Mouse (Mus musculus) forebrain, embryonic 15.5 days (tissue): ENCODE data around the gene Gm45623. TPM values are rescaled to one million over a fixed set of nuclear protein-coding genes. Genes with fewer than 3 reads are reported as not detected.
A peak's percentile ranks its signal among the peaks of the same experiment; 100 is the strongest.

Experiments used
- ATAC-seq: fragments of 200-750 bp; cut with Nextera tagmentation; replicated peaks from 2 replicates; pipeline ENCODE4 v1.8.0; 2017; ENCODE audit warnings: mild to moderate bottlenecking, moderate TSS enrichment, moderate library complexity
- H3K27ac ChIP-seq: fragments of 300-500 bp; sonication (generic); replicated peaks from 2 replicates; pipeline ENCODE4 v1.5.1; 2015; ENCODE audit warnings: mild to moderate bottlenecking, inconsistent platforms
- H3K27me3 ChIP-seq: fragments of 300-500 bp; sonication (generic); 2 replicates; pipeline ENCODE4 v1.6.1; 2015; ENCODE audit warnings: inconsistent platforms
- H3K36me3 ChIP-seq: fragments of 300-500 bp; sonication (generic); 2 replicates; pipeline ENCODE4 v1.6.1; 2015; ENCODE audit warnings: mild to moderate bottlenecking, inconsistent platforms
- H3K4me1 ChIP-seq: fragments of 300-500 bp; sonication (generic); 2 replicates; pipeline ENCODE4 v1.6.1; 2015; ENCODE audit warnings: inconsistent platforms
- H3K4me2 ChIP-seq: fragments of 300-500 bp; sonication (generic); replicated peaks from 2 replicates; pipeline ENCODE4 v1.6.1; 2015; ENCODE audit warnings: mild to moderate bottlenecking, inconsistent platforms
- H3K4me3 ChIP-seq: fragments of 300-500 bp; sonication (generic); 2 replicates; pipeline ENCODE4 v1.5.1; 2015; ENCODE audit warnings: mild to moderate bottlenecking, inconsistent platforms
- H3K9ac ChIP-seq: fragments of 300-500 bp; sonication (generic); replicated peaks from 2 replicates; pipeline ENCODE4 v1.6.1; 2015; ENCODE audit warnings: mild to moderate bottlenecking, inconsistent platforms
- H3K9me3 ChIP-seq: fragments of 300-500 bp; sonication (generic); 2 replicates; pipeline ENCODE4 v1.6.1; 2016; ENCODE audit warnings: inconsistent platforms
- WGBS: fragments of 180-500 bp; shearing (Covaris S2); methylation state at CpG from one replicate; pipeline ENCODE4 v1.1.7; 2015; ENCODE audit warnings: mixed read lengths; 5-methylcytosine and 5-hydroxymethylcytosine counted together
- polyA plus RNA-seq: library from polyadenylated mRNA; unstranded; fragments of >200 nt; fragmentation: Nextera tagmentation; extraction: Ambion mirVana; gene quantifications from 2 replicates; pipeline ENCODE4 v1.2.1, GENCODE M21; 2015

Gene Gm45623
- polyA plus RNA-seq = 0.74 and 0.98 TPM in 2 replicates

GRCm38 (mm10) chr13:56753192-56753951, at the start of gene Gm45623:
Gene Gm45623, minus strand, starts transcription at chr13:56753827.
- no peaks in the 10 kb centered on the region for H3K36me3 ChIP-seq
- peaks cover 21% of the 10 kb centered on the region for H3K4me1 ChIP-seq
- H3K27ac ChIP-seq = no peak within 1 kb of the TSS
- H3K9ac ChIP-seq = peak within 1 kb of the TSS; percentile 54
- H3K4me2 ChIP-seq = peak within 1 kb of the TSS; percentile 96
- under 1% methylated on average over 70 of the region's 71 CpGs for WGBS
- H3K4me3 ChIP-seq = peak within 1 kb of the TSS; percentile 48
- 0 out of 2 replicates have a peak, but pooled peaks have one; percentile 32 for ATAC-seq
- H3K9me3 ChIP-seq = no peaks in the 10 kb centered on the region
- H3K27me3 ChIP-seq = peaks cover 31% of the 10 kb centered on the region

GRCm38 (mm10) chr13:56797459-56797858, 43.8 kb upstream of the Gm45623 start:
- Histone ChIP-seq H3K27me3 (no peaks in the 10 kb centered on the region), H3K9ac (no peak overlapping the region), H3K4me1 (peaks cover 18% of the 10 kb centered on the region), H3K4me3 (no peak overlapping the region), H3K27ac (no peak overlapping the region), H3K36me3 (no peaks in the 10 kb centered on the region), H3K4me2 (no peak overlapping the region), H3K9me3 (no peaks in the 10 kb centered on the region)
- ATAC-seq = no peak
- WGBS = 82% methylated on average over 7 of the region's 7 CpGs

- H3K9ac ChIP-seq = no peak overlapping the region
- H3K9me3 ChIP-seq = no peaks in the 10 kb centered on the region
- no peak overlapping the region for H3K4me3 ChIP-seq
- no peak overlapping the region for H3K27ac ChIP-seq
- no peaks in the 10 kb centered on the region for H3K27me3 ChIP-seq
- H3K4me2 ChIP-seq = no peak overlapping the region
- no peak for ATAC-seq
- H3K4me1 ChIP-seq = peaks cover 26% of the 10 kb centered on the region
- WGBS = 60% methylated on average over 7 of the region's 7 CpGs
- H3K36me3 ChIP-seq = no peaks in the 10 kb centered on the region
These were observed 41.9 kb upstream of the Gm45623 start for GRCm38 (mm10) chr13:56795501-56795900.

GRCm38 (mm10) chr13:56794441-56794840, 40.8 kb upstream of the Gm45623 start:
- 20% methylated on average over 7 of the region's 7 CpGs for WGBS
- peak overlapping the region; percentile 38; the same call in 1 of the 2 replicates for H3K27ac ChIP-seq
- no peak overlapping the region for H3K4me3 ChIP-seq
- no peaks in the 10 kb centered on the region for H3K27me3 ChIP-seq
- no peaks in the 10 kb centered on the region for H3K36me3 ChIP-seq
- H3K9me3 ChIP-seq = no peaks in the 10 kb centered on the region
- peaks cover 26% of the 10 kb centered on the region for H3K4me1 ChIP-seq
- no peak overlapping the region for H3K4me2 ChIP-seq
- H3K9ac ChIP-seq = no peak overlapping the region
- ATAC-seq = peak; percentile 47; the same call in 1 of the 2 replicates

- Histone ChIP-seq H3K36me3 (no peaks in the 10 kb centered on the region), H3K27me3 (no peaks in the 10 kb centered on the region), H3K4me1 (peaks cover 26% of the 10 kb centered on the region), H3K9me3 (no peaks in the 10 kb centered on the region), H3K27ac (no peak overlapping the region), H3K9ac (no peak overlapping the region), H3K4me2 (no peak overlapping the region), H3K4me3 (no peak overlapping the region)
- no peak for ATAC-seq
- WGBS = 86% methylated on average over 3 of the region's 3 CpGs
These were observed 39.2 kb upstream of the Gm45623 start for GRCm38 (mm10) chr13:56792844-56793243.

- no peaks in the 10 kb centered on the region for H3K9me3 ChIP-seq
- no peak for ATAC-seq
- H3K27ac ChIP-seq = no peak overlapping the region
- whole genome bisulfite sequencing = 80% methylated on average over 3 of the region's 3 CpGs
- no peak overlapping the region for H3K4me2 ChIP-seq
- no peak overlapping the region for H3K9ac ChIP-seq
- no peaks in the 10 kb centered on the region for H3K36me3 ChIP-seq
- peaks cover 25% of the 10 kb centered on the region for H3K4me1 ChIP-seq
- no peaks in the 10 kb centered on the region for H3K27me3 ChIP-seq
- no peak overlapping the region for H3K4me3 ChIP-seq
These were observed 37.1 kb upstream of the Gm45623 start for GRCm38 (mm10) chr13:56790683-56791082.

GRCm38 (mm10) chr13:56782621-56783020, 29.0 kb upstream of the Gm45623 start:
- no peaks in the 10 kb centered on the region for H3K27me3 ChIP-seq
- ATAC-seq = no peak

GRCm38 (mm10) chr13:56781697-56782096, 28.1 kb upstream of the Gm45623 start:
- Histone ChIP-seq H3K4me3 (no peak overlapping the region), H3K27ac (no peak overlapping the region), H3K4me2 (no peak overlapping the region), H3K36me3 (no peaks in the 10 kb centered on the region), H3K27me3 (no peaks in the 10 kb centered on the region), H3K4me1 (peaks cover 10% of the 10 kb centered on the region), H3K9ac (no peak overlapping the region), H3K9me3 (no peaks in the 10 kb centered on the region)
- no peak for ATAC-seq
- WGBS = 95% methylated on average over 3 of the region's 3 CpGs

More at GRCm38 (mm10) chr13:56782621-56783020, 29.0 kb upstream of the Gm45623 start:
- Histone ChIP-seq H3K36me3 (no peaks in the 10 kb centered on the region), H3K4me1 (peaks cover 10% of the 10 kb centered on the region), H3K27ac (no peak overlapping the region), H3K4me2 (no peak overlapping the region), H3K9me3 (no peaks in the 10 kb centered on the region), H3K9ac (no peak overlapping the region), H3K4me3 (no peak overlapping the region)
- WGBS = 90% methylated on average over 1 of the region's 1 CpGs

- Histone ChIP-seq H3K27me3 (no peaks in the 10 kb centered on the region), H3K4me2 (no peak overlapping the region), H3K4me3 (no peak overlapping the region), H3K36me3 (no peaks in the 10 kb centered on the region), H3K9ac (no peak overlapping the region), H3K4me1 (peaks cover 10% of the 10 kb centered on the region), H3K27ac (peak overlapping the region; percentile 46), H3K9me3 (no peaks in the 10 kb centered on the region)
- 39% methylated on average over 13 of the region's 13 CpGs for WGBS
- ATAC-seq = 0 out of 2 replicates have a peak, but pooled peaks have one; percentile 15
These were observed 27.3 kb upstream of the Gm45623 start for GRCm38 (mm10) chr13:56780746-56781469.

- no peak overlapping the region for H3K9ac ChIP-seq
- ATAC-seq = peak; percentile 74
These were observed 20.7 kb upstream of the Gm45623 start for GRCm38 (mm10) chr13:56774304-56774703.

GRCm38 (mm10) chr13:56773262-56773870, 19.7 kb upstream of the Gm45623 start:
- ATAC-seq = no peak
- Histone ChIP-seq H3K4me2 (no peak overlapping the region), H3K9ac (no peak overlapping the region), H3K36me3 (no peaks in the 10 kb centered on the region), H3K27ac (peak overlapping the region; percentile 78), H3K4me3 (no peak overlapping the region), H3K9me3 (no peaks in the 10 kb centered on the region), H3K27me3 (no peaks in the 10 kb centered on the region), H3K4me1 (peaks cover 39% of the 10 kb centered on the region)
- 68% methylated on average over 14 of the region's 14 CpGs for WGBS

More at GRCm38 (mm10) chr13:56774304-56774703, 20.7 kb upstream of the Gm45623 start:
- Histone ChIP-seq H3K9me3 (no peaks in the 10 kb centered on the region), H3K4me3 (no peak overlapping the region), H3K27ac (peak overlapping the region; percentile 78), H3K4me1 (peaks cover 35% of the 10 kb centered on the region), H3K4me2 (peak overlapping the region; percentile 16; the same call in 1 of the 2 replicates), H3K27me3 (no peaks in the 10 kb centered on the region), H3K36me3 (no peaks in the 10 kb centered on the region)
- 4% methylated on average over 5 of the region's 5 CpGs for WGBS

GRCm38 (mm10) chr13:56772592-56772991, 19.0 kb upstream of the Gm45623 start:
- no peaks in the 10 kb centered on the region for H3K9me3 ChIP-seq
- no peak overlapping the region for H3K9ac ChIP-seq
- no peak overlapping the region for H3K4me3 ChIP-seq
- H3K27me3 ChIP-seq = no peaks in the 10 kb centered on the region
- WGBS = 55% methylated on average over 3 of the region's 3 CpGs
- no peak for ATAC-seq
- no peaks in the 10 kb centered on the region for H3K36me3 ChIP-seq
- peaks cover 39% of the 10 kb centered on the region for H3K4me1 ChIP-seq
- H3K4me2 ChIP-seq = no peak overlapping the region
- no peak overlapping the region for H3K27ac ChIP-seq
